Mouse (Mus musculus) bone marrow, adult 2 months (tissue): ENCODE results near the gene Cd247. TPM values are rescaled to one million over a fixed set of nuclear protein-coding genes. Genes with fewer than 3 reads are reported as not detected.

Experiments
- H3K27ac ChIP-seq: fragments of 200-500 bp; 2 replicates; pipeline ENCODE4 v1.5.1; 2012; ENCODE audit warnings: low read depth, mild to moderate bottlenecking, control low read depth, inconsistent platforms, low read length; ENCODE audit not compliant: control insufficient read depth, poor library complexity, insufficient read depth
- H3K4me1 ChIP-seq: fragments of 200-500 bp; 2 replicates; pipeline ENCODE4 v1.6.1; 2011; ENCODE audit warnings: low read length; ENCODE audit not compliant: control insufficient read depth, insufficient read depth
- H3K4me3 ChIP-seq: fragments of 200-500 bp; replicated peaks from 2 replicates; pipeline ENCODE3; 2011; ENCODE audit warnings: mild to moderate bottlenecking, low read depth, low read length, control low read depth; ENCODE audit not compliant: control insufficient read depth
- CTCF ChIP-seq: fragments of 200-500 bp; IDR thresholded peaks from 2 replicates; pipeline ENCODE4 v1.5.1; 2011; ENCODE audit warnings: low read length, control low read depth; ENCODE audit not compliant: control insufficient read depth, insufficient read depth
- POLR2A ChIP-seq: fragments of 200-500 bp; IDR thresholded peaks from 2 replicates; pipeline ENCODE4 v1.6.1; 2011; ENCODE audit warnings: low read depth, mild to moderate bottlenecking, control low read depth, low read length, borderline replicate concordance; ENCODE audit not compliant: control insufficient read depth
- WGBS: fragments of 180-500 bp; shearing (Covaris S2); methylation state at CpG from one replicate; pipeline ENCODE4 v1.1.7; 2018; 5-methylcytosine and 5-hydroxymethylcytosine counted together
- polyA plus RNA-seq: library from polyadenylated mRNA; stranded (reverse); fragments of >200 nt; gene quantifications from 2 replicates; pipeline ENCODE4 v1.2.4, GENCODE M21; 2011; ENCODE audit warnings: low replicate concordance; ENCODE audit not compliant: missing spikeins, insufficient read depth, insufficient read length

Cd247 gene
- polyA plus RNA-seq, 1 experiment = 4.9 TPM

- TF ChIP-seq POLR2A (no peak), CTCF (no peak)
- Histone ChIP-seq H3K27ac (no peak overlapping the region), H3K4me1 (peaks cover 2% of the 10 kb centered on the region; the same call in 1 of the 2 replicates), H3K4me3 (no peak overlapping the region)
- 63% methylated on average over 4 of the region's 4 CpGs for WGBS
These were observed 30.7 kb downstream of the Cd247 start for GRCm38 (mm10) chr1:165819147-165819546.

- 68% methylated on average over 2 of the region's 2 CpGs for WGBS
- TF ChIP-seq CTCF = no peak
- no peak for TF ChIP-seq POLR2A
- H3K4me1 ChIP-seq = no peaks in the 10 kb centered on the region
- H3K27ac ChIP-seq = no peak overlapping the region
- no peak overlapping the region for H3K4me3 ChIP-seq
These were observed 33.5 kb downstream of the Cd247 start for GRCm38 (mm10) chr1:165822031-165822430.

- 80% methylated on average over 5 of the region's 5 CpGs for WGBS
- Histone ChIP-seq H3K4me3 (no peak overlapping the region), H3K27ac (no peak overlapping the region), H3K4me1 (no peaks in the 10 kb centered on the region; the same call in 1 of the 2 replicates)
- no peak for TF ChIP-seq POLR2A
These were observed 39.7 kb downstream of the Cd247 start for GRCm38 (mm10) chr1:165828173-165828572.

- Histone ChIP-seq H3K4me3 (no peak overlapping the region), H3K27ac (no peak overlapping the region), H3K4me1 (no peaks in the 10 kb centered on the region; the same call in 1 of the 2 replicates)
- WGBS = 75% methylated on average over 6 of the region's 6 CpGs
- no peak for TF ChIP-seq CTCF
- no peak for TF ChIP-seq POLR2A
These were observed 40.1 kb downstream of the Cd247 start for GRCm38 (mm10) chr1:165828615-165829014.

GRCm38 (mm10) chr1:165829890-165830289, 41.4 kb downstream of the Cd247 start:
- 75% methylated on average over 5 of the region's 5 CpGs for WGBS

GRCm38 (mm10) chr1:165833244-165833643, 44.8 kb downstream of the Cd247 start:
- no peak overlapping the region for H3K27ac ChIP-seq
- no peak overlapping the region for H3K4me3 ChIP-seq
- no peaks in the 10 kb centered on the region; the same call in 1 of the 2 replicates for H3K4me1 ChIP-seq
- 65% methylated on average over 4 of the region's 4 CpGs for WGBS
- TF ChIP-seq CTCF (no peak), POLR2A (no peak)

More at GRCm38 (mm10) chr1:165829890-165830289, 41.4 kb downstream of the Cd247 start:
- Histone ChIP-seq H3K27ac (no peak overlapping the region), H3K4me3 (no peak overlapping the region), H3K4me1 (no peaks in the 10 kb centered on the region; the same call in 1 of the 2 replicates)
- TF ChIP-seq CTCF (no peak), POLR2A (no peak)

GRCm38 (mm10) chr1:165833910-165834632, 45.6 kb downstream of the Cd247 start:
- H3K27ac ChIP-seq = no peak overlapping the region
- TF ChIP-seq CTCF = no peak
- TF ChIP-seq POLR2A = no peak

GRCm38 (mm10) chr1:165834633-165834975, 46.1 kb downstream of the Cd247 start:
- H3K4me1 ChIP-seq = no peaks in the 10 kb centered on the region; the same call in 1 of the 2 replicates
- no peak for TF ChIP-seq CTCF
- TF ChIP-seq POLR2A = no peak
- 80% methylated on average over 12 of the region's 12 CpGs for WGBS
- no peak overlapping the region for H3K27ac ChIP-seq
- H3K4me3 ChIP-seq = no peak overlapping the region

More at GRCm38 (mm10) chr1:165833910-165834632, 45.6 kb downstream of the Cd247 start:
- Histone ChIP-seq H3K4me3 (no peak overlapping the region), H3K4me1 (no peaks in the 10 kb centered on the region; the same call in 1 of the 2 replicates)
- WGBS = 51% methylated on average over 17 of the region's 17 CpGs
